Mouse (Mus musculus) yolk sac, embryonic 10.5 days (tissue): ENCODE measurements around the gene Dhrs13.
A peak's percentile ranks its signal among the peaks of the same experiment; 100 is the strongest.

Experiments used
- DNase-seq: peaks from one replicate; pipeline ENCODE4 v3.0.0-alpha.2; 2017; ENCODE audit warnings: low spot score

Gene Dhrs13

DNA sequence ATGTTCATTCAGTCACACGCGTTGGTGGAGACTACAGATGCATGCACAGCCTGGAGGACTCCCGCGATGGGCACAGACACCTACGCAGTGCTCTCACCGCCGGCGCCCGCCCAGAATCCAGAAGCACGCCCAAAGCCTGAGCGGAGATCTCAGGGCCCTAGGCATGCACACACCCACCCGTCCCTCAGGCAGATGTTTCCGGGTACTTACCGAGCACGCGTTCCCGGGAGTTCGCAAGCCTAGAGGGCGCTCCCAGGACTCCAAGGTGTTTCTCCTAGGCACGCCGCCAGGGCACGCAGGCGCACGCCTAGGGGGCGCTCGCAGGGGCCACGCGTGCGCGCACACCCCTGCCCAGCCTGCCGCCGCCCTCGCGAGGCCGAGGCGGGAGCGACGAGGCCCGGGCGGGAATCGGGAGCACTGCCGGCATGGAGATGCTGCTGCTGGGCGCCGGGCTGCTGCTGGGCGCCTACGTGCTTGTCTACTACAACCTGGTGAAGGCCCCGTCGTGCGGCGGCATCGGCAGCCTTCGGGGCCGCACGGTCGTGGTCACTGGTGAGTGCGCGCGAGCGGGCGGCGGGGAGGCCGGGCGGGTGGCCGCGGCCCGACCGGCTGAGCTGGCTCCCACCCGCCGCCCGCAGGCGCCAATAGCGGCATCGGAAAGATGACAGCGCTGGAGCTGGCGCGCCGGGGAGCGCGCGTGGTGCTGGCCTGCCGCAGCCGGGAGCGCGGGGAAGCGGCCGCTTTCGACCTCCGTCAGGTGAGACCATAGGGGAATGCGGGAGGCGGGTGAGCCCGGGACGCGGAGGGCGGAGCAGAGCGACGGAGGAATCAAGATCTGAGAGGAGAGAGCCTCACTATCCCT lies at the start of gene Dhrs13:
Dhrs13 (plus strand) TSS at position 334 of the 862 bp plus-strand sequence.
- DNase-seq = peak; percentile 90

- peak; percentile 99 for DNase-seq
Measured at GRCm38 (mm10) chr11:77982441-77982905, 49.6 kb upstream of the Dhrs13 start, which contains the start of gene Phf12. TSS of gene Phf12 (plus strand) at chr11:77982754.

GRCm38 (mm10) chr11:77983191-77983936 lies 48.7 kb upstream of the Dhrs13 start:
- peak; percentile 61 for DNase-seq

DNA sequence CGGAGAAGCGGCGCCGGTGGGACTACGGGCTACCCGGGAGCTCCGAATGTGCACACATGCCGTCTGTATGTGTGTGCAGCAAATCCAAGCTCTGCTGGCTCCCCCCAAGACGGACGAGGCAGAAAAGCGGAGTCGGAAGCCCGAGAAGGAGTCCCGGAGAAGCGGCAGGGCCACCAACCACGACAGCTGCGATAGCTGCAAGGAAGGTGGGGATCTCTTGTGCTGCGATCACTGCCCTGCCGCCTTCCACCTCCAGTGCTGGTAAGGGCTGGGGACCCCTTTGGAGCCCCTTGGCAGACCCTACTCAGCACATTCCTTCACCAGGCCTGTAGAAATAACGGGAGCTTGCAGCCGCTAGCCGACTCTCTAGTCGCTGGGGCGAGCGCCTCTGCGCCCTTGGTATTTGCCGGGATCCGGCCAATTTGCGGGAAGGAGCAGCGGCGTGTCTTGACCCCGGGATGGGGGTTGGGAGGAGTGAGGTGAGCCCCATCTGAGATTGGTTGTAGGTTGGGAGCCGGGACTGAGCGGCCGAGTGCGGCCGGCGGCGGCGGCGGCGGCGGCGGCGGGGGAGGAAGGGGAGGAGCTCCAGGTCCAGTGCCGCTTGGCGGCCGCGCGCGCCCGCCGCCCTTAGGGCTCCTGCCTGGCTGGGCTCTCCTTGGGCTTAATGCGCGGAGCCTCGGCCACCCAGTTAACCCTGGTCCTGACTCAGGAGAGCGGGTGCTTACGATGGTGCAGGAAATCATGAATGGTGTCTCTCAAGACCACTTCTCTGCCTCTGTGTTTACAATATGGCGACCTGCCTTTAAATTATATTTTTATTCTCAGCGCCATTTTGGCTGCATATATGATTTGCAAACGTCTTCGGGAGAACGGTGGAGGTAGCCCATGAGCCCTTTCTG lies 47.9 kb upstream of the Dhrs13 start:
- peak; percentile 83 for DNase-seq

DNA sequence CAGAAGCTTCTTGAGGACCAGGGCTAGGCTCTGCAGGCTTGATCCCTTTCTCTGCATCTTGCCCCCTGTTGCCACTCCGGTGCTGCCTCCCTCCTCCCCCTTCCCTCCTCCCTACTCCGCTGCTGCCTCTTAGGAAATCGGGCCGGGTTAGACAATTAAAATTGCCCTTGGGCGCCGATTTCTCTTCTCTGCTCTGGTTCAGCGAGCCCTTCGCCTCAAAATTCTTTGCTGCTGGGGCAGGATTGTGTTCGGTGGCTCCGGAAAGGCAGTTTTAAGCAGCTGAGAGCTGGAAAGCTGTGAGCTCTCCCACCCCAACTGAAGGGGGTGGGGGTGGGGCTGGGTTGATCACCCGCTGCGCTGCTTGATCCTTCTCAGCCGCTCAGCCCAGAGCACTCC lies 47.2 kb upstream of the Dhrs13 start:
- no peak for DNase-seq

GRCm38 (mm10) chr11:77985541-77986065 lies 46.5 kb upstream of the Dhrs13 start:
- no peak for DNase-seq

- no peak for DNase-seq
Measured at GRCm38 (mm10) chr11:77989071-77989690, 42.9 kb upstream of the Dhrs13 start.

DNA sequence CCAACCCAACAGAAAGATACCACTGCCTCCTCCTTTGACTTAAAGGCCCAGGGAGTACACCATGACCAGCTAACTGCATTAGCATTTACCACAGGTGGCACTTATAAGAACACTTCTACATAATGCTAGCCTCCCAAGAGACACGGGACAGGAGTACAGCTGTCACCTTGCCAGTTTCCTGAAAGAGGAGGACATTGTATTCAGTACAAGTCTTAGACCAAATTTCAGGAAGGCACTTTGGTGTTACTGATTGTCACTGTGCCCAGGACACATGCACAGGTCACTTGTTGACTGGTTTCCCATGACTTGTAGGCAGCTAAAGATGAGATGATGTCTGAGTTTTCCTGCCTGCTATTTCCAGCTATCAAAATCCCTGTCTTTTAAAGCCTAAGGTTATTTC lies 36.5 kb upstream of the Dhrs13 start:
- DNase-seq = no peak

GRCm38 (mm10) chr11:78006446-78006845 lies 25.6 kb upstream of the Dhrs13 start:
- no peak for DNase-seq

DNA sequence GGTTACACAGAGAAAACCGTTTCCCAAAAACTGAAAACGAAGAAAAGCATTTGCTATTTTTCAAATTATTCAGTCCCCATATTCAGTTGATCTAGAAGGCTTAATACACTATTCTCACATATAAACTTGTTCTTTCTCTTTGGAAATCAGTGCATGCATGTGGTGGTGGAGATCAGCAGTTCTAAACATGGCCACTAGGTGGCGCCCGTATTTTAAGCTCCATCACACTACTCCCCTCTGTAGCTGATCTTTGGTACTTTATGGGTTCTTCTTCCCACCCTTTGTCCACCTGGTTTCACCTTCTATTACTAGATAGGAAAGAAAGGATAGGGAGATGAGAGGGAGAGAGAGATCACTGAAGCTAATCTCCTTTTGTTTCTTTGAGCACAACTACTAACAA lies 12.4 kb upstream of the Dhrs13 start:
- peak; percentile 47 for DNase-seq

GRCm38 (mm10) chr11:78023607-78024006 lies 8.5 kb upstream of the Dhrs13 start:
- no peak for DNase-seq

DNA sequence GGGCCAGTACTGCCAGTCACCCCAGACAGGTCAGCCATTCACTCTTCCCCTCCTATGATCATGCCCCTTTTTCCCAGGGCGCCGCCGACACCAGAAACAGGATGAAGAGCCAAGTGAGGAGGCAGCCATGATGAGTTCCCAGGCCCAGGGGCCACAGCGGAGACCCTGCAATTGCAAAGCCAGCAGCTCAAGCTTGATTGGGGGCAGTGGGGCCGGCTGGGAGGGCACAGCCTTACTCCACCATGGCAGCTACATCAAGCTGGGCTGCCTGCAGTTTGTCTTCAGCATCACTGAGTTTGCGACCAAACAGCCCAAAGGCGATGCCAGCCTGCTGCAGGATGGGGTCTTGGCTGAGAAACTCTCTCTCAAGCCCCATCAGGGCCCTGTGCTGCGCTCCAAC lies 2.8 kb upstream of the Dhrs13 start:
- no peak for DNase-seq

- DNase-seq = no peak
Measured at GRCm38 (mm10) chr11:78030600-78030999, 1.5 kb upstream of the Dhrs13 start.

- DNase-seq = no peak
Measured at GRCm38 (mm10) chr11:78031389-78031788, 691 bp upstream of the Dhrs13 start.

DNA sequence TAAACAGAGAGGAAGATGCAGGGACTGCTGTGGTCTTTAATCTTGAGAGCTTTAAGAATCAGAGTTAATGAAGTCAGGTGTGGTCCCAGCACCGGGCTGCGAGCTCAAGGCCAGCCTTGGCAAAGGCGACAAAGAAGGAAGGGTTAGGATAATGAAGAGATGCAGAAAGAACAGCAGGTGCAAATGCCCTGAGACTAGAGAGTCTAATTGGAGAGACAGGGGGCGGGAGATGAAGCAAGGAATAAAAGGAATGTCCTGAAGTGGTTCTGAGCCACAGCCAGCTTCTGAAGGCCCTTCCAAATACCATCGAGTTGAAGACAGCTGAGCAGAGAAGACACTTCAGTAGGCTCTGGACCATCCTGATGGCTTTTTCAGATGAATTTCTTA lies 722 bp downstream of the Dhrs13 start:
- DNase-seq = no peak

GRCm38 (mm10) chr11:78033931-78034617 lies 2.0 kb downstream of the Dhrs13 start:
- no peak for DNase-seq

DNA sequence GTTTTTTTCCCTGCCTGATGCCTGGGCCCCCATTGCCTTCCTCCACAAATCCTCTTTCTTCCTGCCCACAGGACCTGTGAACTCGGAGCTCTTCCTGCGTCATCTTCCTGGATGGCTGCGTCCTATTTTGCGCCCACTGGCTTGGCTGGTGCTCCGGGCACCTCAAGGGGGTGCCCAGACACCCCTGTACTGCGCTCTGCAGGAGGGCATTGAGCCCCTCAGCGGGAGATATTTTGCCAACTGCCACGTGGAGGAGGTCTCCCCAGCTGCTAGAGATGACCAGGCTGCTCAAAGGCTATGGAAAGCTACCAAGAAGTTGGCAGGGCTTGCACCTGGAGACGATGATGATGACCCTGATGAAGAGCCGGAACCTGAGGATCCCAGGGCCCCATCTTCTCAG lies 4.7 kb downstream of the Dhrs13 start:
- no peak for DNase-seq

GRCm38 (mm10) chr11:78037831-78038752 lies 6.0 kb downstream of the Dhrs13 start, which contains the start of gene Flot2:
TSS of gene Flot2 (plus strand) at chr11:78037931.
- DNase-seq = peak; percentile 69

DNA sequence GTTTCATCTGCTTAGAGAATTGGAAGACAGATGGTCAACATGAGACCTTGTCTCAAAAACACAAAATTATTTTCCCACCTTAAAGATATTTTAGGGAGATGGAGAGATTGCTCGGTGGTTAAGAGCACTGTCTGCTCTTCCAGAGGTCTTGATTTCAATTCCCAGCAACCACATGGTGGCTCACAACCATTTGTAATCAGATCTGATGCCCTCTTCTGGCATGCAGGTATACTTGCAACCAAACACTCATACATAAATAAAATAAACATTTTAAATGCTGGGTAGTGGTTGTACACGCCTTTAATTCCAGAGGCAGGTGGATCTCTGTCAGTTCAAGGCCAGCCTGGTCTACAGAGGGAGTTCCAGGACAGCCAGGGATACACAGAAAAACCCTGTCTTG lies 8.8 kb downstream of the Dhrs13 start:
- no peak for DNase-seq
